Comparison of ENCODE assay signal across 11 mouse cellular contexts in genomic region chr17:31753113-31753858, GRCm38 (mm10).
DNase-seq lines count a peak whose midpoint lies in the region; ATAC-seq and TF ChIP-seq lines count a peak whose summit lies in the region.
"Had no signal": no experiment of that assay in that cellular context is flagged by ENCODE, and none has a peak within 500 bp of the region (broad histone marks: within the 10 kb centered on the region; RNA-seq: fewer than 3 reads in every experiment).

No protein-coding gene starts in this region.

- DNase-seq in layer of hippocampus, adult 11-12 months (ENCODE audit: low spot score): peak; percentile 14
- DNase-seq in layer of hippocampus, postnatal 14 days (ENCODE audit: low spot score in 2 of 2): no peak
- peak; percentile 62 for DNase-seq in lung, postnatal 0 days (ENCODE audit: low spot score)
- peak; percentile 69 to 77 for DNase-seq in spleen, postnatal 4 days (ENCODE audit: low spot score in 2 of 2)
- DNase-seq in cerebellum, postnatal 14 days: no peak
- DNase-seq: cerebellum, adult 2 months had no signal

- ATAC-seq in lung, postnatal 0 days: peak; percentile 59
- no peak for ATAC-seq in hindbrain, embryonic 13.5 days (ENCODE audit: low FRiP score)
- ATAC-seq: Patski had no signal

- peak overlapping the region; percentile 92 for H3K27ac ChIP-seq in bone marrow, adult 2 months (ENCODE audit: control insufficient read depth, insufficient read depth, low read depth, low read length, poor library complexity)
- H3K27ac ChIP-seq in lung, postnatal 0 days (ENCODE audit: low read length): no peak overlapping the region
- H3K27ac ChIP-seq in hindbrain, embryonic 13.5 days: no peak overlapping the region
- H3K27ac ChIP-seq: kidney, postnatal 0 days; liver, embryonic 14.5 days had no signal

- H3K4me1 ChIP-seq in bone marrow, adult 2 months (ENCODE audit: control insufficient read depth, insufficient read depth, low read length): peaks cover 13% of the 10 kb centered on the region
- H3K4me1 ChIP-seq in lung, postnatal 0 days (ENCODE audit: insufficient read depth, low read depth, low read length): peaks cover 5% of the 10 kb centered on the region
- no peaks in the 10 kb centered on the region for H3K4me1 ChIP-seq in hindbrain, embryonic 13.5 days (replicated peaks)

- TF ChIP-seq POLR2A in bone marrow, adult 2 months (IDR thresholded peaks at IDR 0.05; ENCODE audit: borderline replicate concordance, control insufficient read depth, low read depth, low read length): no peak

- no peak overlapping the region for H3K9ac ChIP-seq in lung, postnatal 0 days (replicated peaks; ENCODE audit: low read depth)
- no peak overlapping the region for H3K9ac ChIP-seq in hindbrain, embryonic 13.5 days
- H3K9ac ChIP-seq: liver, embryonic 14.5 days had no signal

- TF ChIP-seq EP300 in lung, postnatal 0 days (IDR thresholded peaks at IDR 0.05): peak; percentile 28; the same call in 1 of the 2 replicates

- no peak for TF ChIP-seq CTCF in bone marrow, adult 2 months (IDR thresholded peaks at IDR 0.05; ENCODE audit: control insufficient read depth, insufficient read depth, low read length)
- TF ChIP-seq CTCF in lung, postnatal 0 days (IDR thresholded peaks at IDR 0.05): no peak

- H3K4me2 ChIP-seq in lung, postnatal 0 days (replicated peaks; ENCODE audit: low read depth, low read length): no peak overlapping the region
- H3K4me2 ChIP-seq in hindbrain, embryonic 13.5 days: no peak overlapping the region

- no peak overlapping the region for H3K4me3 ChIP-seq in bone marrow, adult 2 months (replicated peaks; ENCODE audit: control insufficient read depth, low read depth, low read length)
- H3K4me3 ChIP-seq in lung, postnatal 0 days (ENCODE audit: low read depth, low read length): no peak overlapping the region
- no peak overlapping the region for H3K4me3 ChIP-seq in hindbrain, embryonic 13.5 days

- H3K9me3 ChIP-seq in lung, postnatal 0 days (ENCODE audit: low read length): no peaks in the 10 kb centered on the region
- H3K9me3 ChIP-seq in hindbrain, embryonic 13.5 days: peaks cover 7% of the 10 kb centered on the region

- H3K36me3 ChIP-seq in lung, postnatal 0 days (ENCODE audit: insufficient read depth, low read length): no peaks in the 10 kb centered on the region
- H3K36me3 ChIP-seq in hindbrain, embryonic 13.5 days: no peaks in the 10 kb centered on the region

- no peaks in the 10 kb centered on the region for H3K27me3 ChIP-seq in lung, postnatal 0 days (replicated peaks; ENCODE audit: insufficient read depth, low read length)
- peaks cover 2% of the 10 kb centered on the region; the same call in 1 of the 2 replicates for H3K27me3 ChIP-seq in hindbrain, embryonic 13.5 days
- H3K27me3 ChIP-seq: Patski had no signal

- 53% methylated on average over 9 of the region's 9 CpGs for WGBS in bone marrow, adult 2 months
- 61% methylated on average over 9 of the region's 9 CpGs for WGBS in lung, postnatal 0 days
- WGBS in hindbrain, embryonic 13.5 days: 69% methylated on average over 9 of the region's 9 CpGs

Comparison
In these comparisons a context has a peak if more than half of its experiments do, and no peak if none do; other contexts are left out.
1. DNase-seq: peak in layer of hippocampus, adult 11-12 months (single experiment), lung, postnatal 0 days (single experiment) and spleen, postnatal 4 days (2 of 2); none in layer of hippocampus, postnatal 14 days (0 of 2) and cerebellum, postnatal 14 days (0 of 2).